Mouse (Mus musculus) left cerebral cortex, postnatal 36 days (tissue): ENCODE data around the gene Ap1m2. TPM values are rescaled to one million over a fixed set of nuclear protein-coding genes. Genes with fewer than 3 reads are reported as not detected.

Experiments
- total RNA-seq, 2 experiments: library from RNA; stranded (reverse); gene quantifications; 2 replicates each; pipeline ENCODE4 v1.2.3; 2021

Ap1m2 gene
- total RNA-seq, 2 experiments from 2014 or later, result 0.72 to 1.6 TPM

Other genes starting within 250 kb of the Ap1m2 start
- gene Zglp1, start 245.2 kb downstream of the Ap1m2 start, total RNA-seq, result not detected
- gene Gm49373, start 239.2 kb downstream of the Ap1m2 start, total RNA-seq, result 1 to 10 TPM; 1.5 to 1.6 TPM
- gene Fdx1l, start 238.7 kb downstream of the Ap1m2 start, total RNA-seq, result 10 to 100 TPM; 59.0 to 70.8 TPM
- gene Gm38431, start 220.3 kb downstream of the Ap1m2 start, total RNA-seq, result 1 to 10 TPM; 2.1 to 3.5 TPM
- gene Raver1, start 220.3 kb downstream of the Ap1m2 start, total RNA-seq, result 10 to 100 TPM; 26.1 to 29.0 TPM
- gene Tyk2, start 181.1 kb downstream of the Ap1m2 start, total RNA-seq, result 10 to 100 TPM in 1 of 2 experiments, 1 to 10 TPM in 1; 9.1 to 15.3 TPM
- gene Cdc37, start 162.4 kb downstream of the Ap1m2 start, total RNA-seq, result 100 to 1,000 TPM; 139 to 155 TPM
- 10 to 100 TPM; 94.8 to 98.7 TPM for gene Pde4a, start 146.6 kb downstream of the Ap1m2 start, total RNA-seq
- gene Keap1, start 73.0 kb downstream of the Ap1m2 start, total RNA-seq, result 10 to 100 TPM; 52.7 to 60.8 TPM
- 10 to 100 TPM in 1 of 2 experiments, 1 to 10 TPM in 1; 6.6 to 14.2 TPM for gene S1pr5, start 63.9 kb downstream of the Ap1m2 start, total RNA-seq
- gene Atg4d, start 47.0 kb downstream of the Ap1m2 start, total RNA-seq, result 10 to 100 TPM; 47.1 to 48.8 TPM
- 10 to 100 TPM; 32.6 to 44.4 TPM for gene Kri1, start 24.4 kb downstream of the Ap1m2 start, total RNA-seq
- gene Cdkn2d, start 20.9 kb downstream of the Ap1m2 start, total RNA-seq, result 10 to 100 TPM; 52.7 to 58.8 TPM
- 10 to 100 TPM; 43.0 to 52.5 TPM for gene Slc44a2, start 8.4 kb upstream of the Ap1m2 start, total RNA-seq
- gene Ilf3, start 55.5 kb upstream of the Ap1m2 start, total RNA-seq, result 10 to 100 TPM; 75.5 to 75.9 TPM
- 10 to 100 TPM; 19.1 to 31.3 TPM for gene Qtrt1, start 99.5 kb upstream of the Ap1m2 start, total RNA-seq
- gene Dnm2, start 112.6 kb upstream of the Ap1m2 start, total RNA-seq, result 10 to 100 TPM; 48.1 to 71.8 TPM
- gene Tmed1, start 197.9 kb upstream of the Ap1m2 start, total RNA-seq, result 10 to 100 TPM; 14.2 to 16.7 TPM
- under 1 TPM in 1 of 2 experiments, not detected in 1; 0.34 TPM for gene AB124611, start 213.8 kb upstream of the Ap1m2 start, total RNA-seq
- gene Carm1, start 234.6 kb upstream of the Ap1m2 start, total RNA-seq, result 10 to 100 TPM; 70.8 to 76.7 TPM